Mouse (Mus musculus): Measurements from ENCODE around the gene Krtap16-1.

Gene Krtap16-1

DNA sequence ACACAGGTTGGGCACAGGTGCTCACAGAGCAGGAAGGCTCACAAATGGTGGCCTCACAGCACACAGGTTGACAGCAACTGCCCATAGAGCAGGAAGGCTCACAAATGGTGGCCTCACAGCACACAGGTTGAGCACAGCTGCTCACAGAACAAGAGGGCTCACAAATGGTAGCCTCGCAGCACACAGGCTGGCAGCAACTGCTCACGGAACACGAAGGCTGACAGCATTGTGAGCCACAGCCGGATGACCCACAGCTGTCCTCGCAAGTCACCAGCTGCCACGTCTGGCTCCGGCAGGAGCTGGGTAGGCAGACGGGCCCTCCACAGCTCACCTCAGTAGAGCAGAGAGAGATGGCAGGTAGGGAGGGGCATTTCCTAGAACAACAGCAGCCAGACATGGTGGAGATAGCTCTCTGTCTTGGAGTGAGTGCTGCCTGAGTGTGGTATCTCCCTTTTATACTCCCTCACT, at the start of gene Krtap16-1:
Krtap16-1 (minus strand) TSS at position 418 of the 468 bp plus-strand sequence.
- DNase-seq (ENCODE audit: low read depth, low spot score), result no peak

DNA sequence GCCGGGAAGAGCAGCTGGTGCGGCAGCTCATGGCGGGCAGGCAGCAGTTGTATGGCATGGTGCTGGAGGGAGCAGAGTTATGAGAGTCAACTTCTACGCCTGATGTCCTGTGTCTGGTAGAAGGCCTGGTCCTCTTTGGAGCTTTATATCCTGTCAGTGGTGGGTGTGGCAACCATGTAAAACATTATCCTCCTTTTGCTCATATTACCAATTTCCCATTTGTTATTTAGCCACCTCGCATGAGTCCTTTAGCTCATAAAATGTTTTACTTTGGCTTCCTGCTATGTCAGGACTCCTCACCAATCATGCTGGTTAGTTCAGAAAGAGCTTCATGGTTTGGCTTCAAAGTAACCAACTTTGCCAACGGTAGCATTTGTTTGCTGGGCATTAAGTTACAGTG, 43.4 kb upstream of the Krtap16-1 start, which contains the start of gene Krt33b:
Krt33b (minus strand) TSS at position 101 of the 400 bp plus-strand sequence.
- no peak for DNase-seq (ENCODE audit: low read depth, low spot score)

DNA sequence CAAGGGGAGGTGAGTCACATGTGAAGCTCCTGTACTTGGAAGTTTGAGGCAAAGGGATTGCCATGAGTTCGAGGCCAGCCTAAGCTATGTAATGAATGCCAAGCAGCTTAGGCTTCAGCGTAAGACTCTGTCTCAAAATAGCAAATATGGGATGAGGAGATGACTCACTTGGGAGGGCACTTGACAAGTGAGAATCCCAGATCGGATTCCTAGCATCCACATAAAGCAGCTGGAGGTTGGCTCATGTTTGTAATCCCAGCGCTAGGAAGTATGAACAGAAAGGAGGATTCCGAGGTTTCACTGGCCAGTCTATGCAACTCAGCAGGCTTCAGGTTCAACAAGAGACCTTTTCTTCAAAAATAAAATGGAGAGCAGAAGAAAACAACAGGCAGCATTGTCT, 35.0 kb upstream of the Krtap16-1 start:
- no peak for DNase-seq (ENCODE audit: low read depth, low spot score)

DNA sequence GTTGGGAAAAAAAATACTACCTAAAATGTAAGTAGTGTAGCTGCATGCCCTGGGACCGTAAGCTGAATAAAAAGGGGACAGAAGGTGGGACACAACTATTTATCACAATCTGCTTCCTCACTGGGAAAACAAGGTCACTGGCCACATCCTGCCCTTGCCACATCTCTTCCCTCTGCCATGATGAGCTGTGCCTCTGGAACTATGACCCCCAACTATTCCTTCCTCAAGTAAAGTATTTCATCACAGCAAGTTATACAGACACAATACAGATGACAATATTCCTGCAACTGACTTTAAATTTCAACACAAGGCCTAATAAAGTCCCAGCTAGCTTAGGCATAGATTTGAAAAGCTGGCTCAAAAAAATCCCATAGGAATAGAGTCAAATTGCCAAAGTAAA, 33.1 kb upstream of the Krtap16-1 start:
- no peak for DNase-seq (ENCODE audit: low read depth, low spot score)

DNA sequence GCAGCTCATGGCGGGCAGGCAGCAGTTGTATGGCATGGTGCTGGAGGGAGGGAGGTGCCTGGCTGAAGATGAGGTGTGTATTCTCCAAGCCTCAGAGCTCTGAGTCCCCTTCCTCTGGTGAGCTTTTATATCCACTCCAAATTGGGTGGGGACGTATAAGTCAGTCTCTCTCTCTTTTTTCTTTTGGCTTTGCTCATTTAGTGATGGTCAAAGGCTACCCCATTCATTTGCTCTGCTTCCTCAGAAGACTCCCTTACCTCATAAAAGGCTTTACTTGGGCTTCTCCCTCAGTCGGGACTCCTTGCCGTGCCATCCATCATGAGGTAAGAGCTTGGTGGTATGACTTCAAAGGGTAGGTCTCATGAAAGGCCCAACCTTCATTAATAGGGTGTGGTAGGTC, 29.7 kb upstream of the Krtap16-1 start, which contains the start of gene Krt33a:
Krt33a (minus strand) TSS at position 101 of the 400 bp plus-strand sequence.
- no peak for DNase-seq (ENCODE audit: low read depth, low spot score)

DNA sequence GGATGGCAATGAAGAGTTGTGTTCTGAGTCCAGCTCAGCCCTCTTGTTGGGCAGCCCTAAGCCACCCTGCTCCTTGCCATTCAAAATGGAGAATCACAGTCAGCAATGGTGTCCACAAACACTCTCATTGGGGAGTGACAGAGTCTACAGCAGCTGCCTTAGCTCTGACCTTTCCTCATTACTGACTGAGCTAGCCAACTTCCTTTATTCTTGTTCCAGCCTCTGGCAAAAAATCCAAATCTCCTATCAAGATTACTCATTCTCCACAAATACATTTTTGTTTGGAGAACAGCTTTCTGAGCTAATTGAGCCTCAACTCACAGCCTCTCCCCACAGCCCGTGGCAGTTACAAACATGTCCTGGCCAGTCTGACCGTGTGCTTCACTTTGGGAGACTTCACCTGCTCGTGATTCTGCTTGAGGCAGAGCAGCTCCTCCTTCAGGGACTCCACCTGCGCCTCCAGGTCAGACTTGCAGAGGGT, 27.3 kb upstream of the Krtap16-1 start:
- DNase-seq (ENCODE audit: low read depth, low spot score), result no peak

DNA sequence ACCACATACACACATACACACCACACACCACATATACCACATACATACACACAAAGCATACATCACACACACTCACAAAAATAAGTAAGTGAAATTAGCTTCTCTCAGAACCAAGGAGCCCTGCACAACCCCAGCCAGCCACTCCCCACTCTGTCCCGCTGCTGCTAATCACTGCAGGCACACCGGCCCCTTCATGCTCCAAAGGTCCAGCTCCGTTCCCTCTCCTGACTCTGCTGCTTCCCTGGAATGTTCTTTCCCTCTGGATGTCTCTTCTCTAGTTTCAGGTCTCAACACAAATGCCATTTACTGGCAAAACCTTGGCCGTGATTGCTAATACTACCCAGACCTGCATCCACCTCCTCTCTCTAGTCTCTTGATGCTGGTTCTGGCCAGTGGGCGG, 24.3 kb upstream of the Krtap16-1 start:
- DNase-seq (ENCODE audit: low read depth, low spot score), result no peak

DNA sequence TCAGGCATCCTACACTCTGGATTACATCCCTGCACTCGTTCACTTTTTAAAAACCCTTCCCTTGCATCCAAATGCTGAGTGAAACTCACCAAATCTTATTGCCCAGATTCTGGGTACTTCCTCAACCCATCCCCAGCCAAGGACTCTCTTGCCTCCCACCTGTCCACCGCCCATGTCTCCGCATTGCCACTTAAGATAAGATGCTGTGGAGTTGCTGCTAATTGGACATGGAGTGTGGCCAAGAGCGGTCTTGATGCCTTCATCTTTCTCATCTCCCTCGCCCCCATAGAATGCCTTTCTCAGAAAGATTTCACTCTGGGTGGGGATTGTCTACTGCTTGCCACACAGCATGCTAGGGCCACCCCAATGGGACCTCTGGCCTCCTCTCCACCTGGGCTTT, 21.9 kb upstream of the Krtap16-1 start:
- DNase-seq (ENCODE audit: low read depth, low spot score), result no peak

DNA sequence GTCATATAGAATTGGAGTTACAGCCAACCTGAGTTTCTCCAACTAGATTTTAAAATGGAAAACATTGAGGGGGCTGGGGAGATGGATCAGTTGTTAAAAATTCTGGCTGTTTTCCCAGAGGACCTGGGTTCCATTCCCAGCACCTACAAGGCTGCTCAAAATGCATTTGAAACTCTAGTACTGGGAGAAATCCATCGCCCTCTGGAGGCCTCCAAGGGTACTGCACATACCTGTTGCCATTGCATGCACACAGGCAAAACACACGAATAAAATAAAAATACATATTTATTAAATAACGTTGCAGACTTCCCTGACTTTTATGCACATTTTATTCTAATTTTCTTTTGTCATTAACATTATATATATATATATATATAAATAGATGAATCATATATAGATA, 20.2 kb upstream of the Krtap16-1 start:
- DNase-seq (ENCODE audit: low read depth, low spot score), result peak; percentile 52

DNA sequence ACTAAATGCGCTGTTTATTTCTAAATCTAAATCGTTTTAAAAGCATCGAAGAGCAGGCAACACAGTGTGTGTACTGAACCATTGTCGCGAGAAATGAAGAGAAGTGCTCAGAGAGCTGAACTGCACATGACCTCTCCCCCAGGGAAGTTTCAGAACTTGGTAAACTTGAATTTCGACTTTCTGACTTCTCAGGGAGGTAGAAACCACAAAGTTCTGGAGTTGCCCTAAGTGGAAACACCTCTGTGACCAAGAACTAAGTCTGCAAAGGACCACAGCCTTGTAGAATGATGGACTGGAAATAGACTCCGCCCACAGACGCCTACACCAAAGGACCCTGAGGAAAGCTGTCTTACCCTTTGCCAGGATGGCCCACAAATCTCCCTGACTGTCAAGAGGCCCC, 19.5 kb upstream of the Krtap16-1 start:
- no peak for DNase-seq (ENCODE audit: low read depth, low spot score)

DNA sequence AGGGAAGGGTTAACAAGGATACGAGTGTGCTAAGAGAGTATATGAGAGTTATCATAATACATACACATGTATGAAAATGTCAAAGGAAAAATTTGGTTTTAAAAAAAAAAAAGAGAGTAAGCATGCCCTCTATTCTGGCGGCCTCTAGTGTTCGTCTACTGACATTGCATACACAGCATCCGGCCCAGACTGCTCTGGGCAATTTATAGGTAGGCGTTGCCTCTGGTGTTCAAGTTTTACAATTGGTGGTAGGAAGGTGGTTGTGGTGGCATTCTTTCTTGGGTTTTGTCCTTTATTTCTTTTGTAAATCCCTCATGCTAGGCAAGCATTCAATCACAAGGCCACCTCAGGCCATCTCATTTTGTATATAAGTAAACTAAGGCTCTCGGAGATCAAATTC, 18.4 kb upstream of the Krtap16-1 start:
- DNase-seq (ENCODE audit: low read depth, low spot score), result peak; percentile 68

DNA sequence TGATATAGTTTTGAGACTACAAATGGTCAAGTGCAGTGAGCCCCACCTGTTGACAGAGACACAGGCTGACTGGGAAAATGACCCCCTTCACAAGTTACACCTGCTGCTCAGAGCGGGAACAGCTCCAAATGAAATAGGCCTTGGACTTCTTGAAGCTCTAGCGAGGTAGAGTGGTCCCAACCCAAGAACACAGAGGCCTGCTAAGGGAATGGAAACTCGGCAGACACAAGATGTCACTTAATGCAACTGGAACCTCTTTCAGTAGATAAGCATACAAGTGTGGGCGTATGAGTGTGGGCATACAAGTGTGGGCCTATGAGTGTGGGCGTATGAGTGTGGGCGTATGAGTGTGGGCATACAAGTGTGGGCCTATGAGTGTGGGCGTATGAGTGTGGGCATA, 12.7 kb upstream of the Krtap16-1 start:
- no peak for DNase-seq (ENCODE audit: low read depth, low spot score)

DNA sequence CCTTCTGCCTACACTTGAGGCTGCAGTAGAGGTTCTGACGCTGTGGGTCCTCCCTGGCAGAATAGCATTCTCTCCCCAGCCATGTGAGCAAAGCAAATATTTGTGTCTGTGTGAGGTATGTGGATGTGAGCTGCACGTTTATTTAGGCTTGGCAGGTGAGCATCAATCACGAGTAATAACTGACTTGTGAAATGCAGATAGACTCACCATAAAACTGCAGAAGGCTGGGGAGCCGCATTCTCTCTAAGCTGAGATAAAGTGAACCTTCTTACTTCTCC, 7.9 kb upstream of the Krtap16-1 start:
- no peak for DNase-seq (ENCODE audit: low read depth, low spot score)

DNA sequence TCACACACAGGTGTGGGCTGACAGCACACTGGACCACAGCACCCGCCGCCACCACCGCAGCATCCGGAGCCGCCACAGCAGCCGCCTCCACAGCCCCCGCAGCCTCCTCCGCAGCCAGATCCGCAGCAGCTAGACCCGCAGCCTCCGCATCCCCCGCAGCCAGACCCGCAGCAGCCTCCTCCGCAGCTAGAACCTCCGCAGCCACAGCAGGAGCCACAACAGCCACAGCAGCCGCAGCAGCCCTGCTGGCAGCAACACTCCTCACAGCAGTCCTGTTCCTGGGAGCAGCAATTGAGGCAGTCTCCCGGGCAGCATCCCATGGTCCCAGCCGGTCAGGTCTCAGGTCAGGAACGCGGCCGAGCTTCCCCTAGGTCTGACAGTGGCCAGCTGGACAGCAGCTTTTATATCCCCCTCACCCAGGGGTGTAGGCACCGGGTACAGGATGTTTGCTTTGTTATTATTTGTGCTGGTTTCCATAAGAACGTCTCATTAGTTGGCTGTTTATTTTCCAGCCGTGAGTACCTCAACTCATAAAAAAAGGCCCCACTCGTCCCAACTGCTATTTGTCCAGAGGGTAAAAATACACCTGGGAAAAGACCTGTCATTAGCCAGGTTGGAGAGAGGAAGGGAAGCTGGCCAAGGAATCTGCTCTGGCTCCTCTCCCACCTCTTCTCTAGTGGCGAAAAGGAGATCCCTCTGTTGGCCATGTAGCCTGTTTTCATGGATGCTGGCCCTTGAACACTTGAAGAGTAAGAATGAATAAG, 7.4 kb upstream of the Krtap16-1 start, which contains the start of gene Krtap17-1:
Krtap17-1 (minus strand) TSS at position 375 of the 764 bp plus-strand sequence.
- DNase-seq (ENCODE audit: low read depth, low spot score), result peak; percentile 17

DNA sequence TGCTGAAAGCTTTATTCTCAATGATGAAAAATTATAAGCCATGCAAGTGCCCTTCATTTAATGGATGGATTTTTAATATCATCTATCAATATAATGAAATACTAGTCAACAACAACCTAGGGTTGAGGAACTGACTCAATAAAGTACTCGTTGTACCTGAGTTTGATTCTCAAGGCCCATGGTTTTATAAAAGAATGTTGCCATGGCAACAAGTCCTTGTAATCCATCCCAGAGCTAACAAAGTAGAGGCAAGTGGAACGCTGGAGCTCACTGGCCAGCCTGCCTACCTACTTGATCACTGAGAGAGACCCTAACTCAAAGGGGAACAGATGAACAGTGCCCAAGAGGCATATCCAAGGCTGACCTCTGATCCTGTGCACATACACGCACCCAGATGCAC, 4.2 kb upstream of the Krtap16-1 start:
- DNase-seq (ENCODE audit: low read depth, low spot score), result no peak

DNA sequence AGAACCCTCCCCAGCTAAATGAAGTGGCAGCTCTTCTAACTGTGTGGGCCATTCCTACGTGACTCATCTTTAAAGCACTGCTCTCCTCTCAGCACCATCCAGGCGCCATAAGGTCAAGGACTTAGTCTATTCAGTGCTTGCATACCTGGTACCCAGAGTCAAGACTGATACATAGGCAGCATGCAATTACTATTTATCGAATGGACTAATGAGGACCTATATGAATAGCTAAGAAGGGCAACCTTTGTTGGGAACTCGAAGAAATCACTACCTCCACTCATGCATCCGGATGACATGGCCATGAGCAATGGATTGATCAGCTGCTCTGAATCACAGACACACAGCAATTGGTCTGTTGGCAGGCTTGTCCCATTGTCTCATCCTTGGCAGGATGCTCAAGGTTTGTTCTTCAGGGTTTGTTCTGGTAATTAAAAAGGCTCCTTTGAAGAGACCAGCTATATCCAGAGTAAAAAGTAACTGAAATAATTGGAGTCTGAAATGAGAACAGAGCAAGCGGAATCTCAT, 3.5 kb upstream of the Krtap16-1 start:
- no peak for DNase-seq (ENCODE audit: low read depth, low spot score)

DNA sequence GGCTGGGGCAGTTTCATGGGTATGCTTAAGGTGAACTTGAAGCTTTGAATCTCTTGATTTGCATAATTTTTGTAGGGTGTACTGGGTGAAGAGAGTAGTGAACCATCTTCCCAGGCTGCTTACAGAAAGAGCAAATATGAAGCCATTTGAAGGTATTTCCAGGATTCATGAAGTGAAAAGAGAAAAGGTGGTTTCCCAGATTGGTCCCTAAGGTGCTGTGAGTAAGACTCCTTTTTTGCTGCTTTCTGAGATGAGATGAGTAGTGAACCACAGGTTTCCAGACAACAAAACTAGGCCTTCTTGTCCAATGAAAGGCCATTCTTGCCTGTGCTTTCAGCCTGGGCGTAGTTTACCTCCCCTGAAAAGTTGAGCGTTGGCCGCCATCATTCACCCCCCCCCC, 2.1 kb upstream of the Krtap16-1 start:
- DNase-seq (ENCODE audit: low read depth, low spot score), result no peak

DNA sequence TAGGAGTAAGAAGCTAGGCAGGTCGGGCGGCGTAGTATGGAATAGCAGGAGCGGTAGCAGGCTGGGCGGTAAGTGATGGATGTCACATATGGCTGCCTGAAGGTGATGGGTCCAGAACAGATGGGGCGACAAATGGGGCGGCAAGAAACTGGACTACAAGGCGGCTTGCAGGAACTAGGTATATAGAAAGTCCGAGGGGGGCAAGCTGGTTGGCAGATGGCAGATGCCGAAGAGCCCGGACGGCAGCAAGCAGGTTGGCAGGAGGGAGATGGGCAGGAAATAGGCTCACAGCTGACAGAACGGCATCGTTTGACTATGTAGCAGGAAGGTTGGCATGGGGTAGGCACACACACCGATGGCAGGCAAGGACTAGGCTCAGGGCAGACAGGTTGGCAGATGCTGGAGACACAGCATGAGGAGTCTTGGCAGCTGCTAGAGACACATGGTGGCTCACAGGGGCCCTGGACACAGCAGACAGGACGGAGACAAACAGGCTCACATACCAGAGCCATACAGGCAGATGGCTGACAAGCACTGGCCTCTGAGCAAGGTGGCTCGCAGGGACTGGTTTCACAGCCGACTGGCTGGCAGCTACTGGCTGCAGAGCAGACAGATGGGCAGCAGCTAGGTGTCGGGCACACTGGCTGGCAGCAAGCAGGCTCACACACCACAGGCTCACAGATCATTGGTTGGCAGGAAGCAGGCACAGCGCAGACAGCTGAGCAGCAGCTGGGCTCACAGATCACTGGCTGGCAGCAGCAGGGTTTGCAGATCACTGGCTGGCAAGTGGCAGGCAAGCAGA, 905 bp downstream of the Krtap16-1 start:
- peak; percentile 22 for DNase-seq (ENCODE audit: low read depth, low spot score)

DNA sequence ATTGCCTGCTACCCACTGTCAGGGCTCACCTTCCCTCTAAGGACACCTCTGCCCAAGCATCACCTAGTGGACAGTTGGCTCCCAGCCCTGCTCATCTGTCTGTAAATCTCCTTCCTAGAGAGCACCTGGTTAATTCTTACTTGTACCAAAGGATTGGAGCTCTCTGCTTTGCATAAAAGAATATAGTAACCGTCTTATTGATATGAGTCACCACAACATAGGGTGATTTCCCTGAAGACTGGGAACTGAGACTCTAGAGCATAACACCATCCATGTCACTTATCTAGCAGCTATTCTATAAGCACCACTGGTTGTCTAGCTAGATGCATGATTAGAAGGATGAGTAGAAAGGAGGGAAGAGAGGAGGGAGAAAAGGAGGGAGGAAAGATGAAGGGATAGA, 3.0 kb downstream of the Krtap16-1 start:
- DNase-seq (ENCODE audit: low read depth, low spot score), result no peak

DNA sequence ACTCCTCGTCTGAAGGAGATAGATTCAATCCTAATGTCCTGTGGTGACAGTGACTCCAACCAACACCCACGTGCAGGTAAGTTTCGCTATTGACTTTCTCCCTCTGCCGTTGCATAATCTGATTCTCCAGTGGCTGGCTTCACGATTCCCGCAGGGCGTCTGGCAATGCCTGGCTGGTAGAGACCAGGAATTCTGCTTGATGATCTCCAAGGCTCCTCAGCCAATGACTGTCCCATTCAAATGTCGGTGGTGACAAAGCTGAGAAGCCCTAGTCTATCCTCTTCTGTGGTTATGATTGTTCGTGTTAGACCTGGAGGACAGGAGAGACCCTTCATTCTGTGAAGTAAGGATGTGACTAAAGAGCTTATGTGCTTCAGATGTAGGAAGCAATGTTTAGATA, 3.7 kb downstream of the Krtap16-1 start:
- DNase-seq (ENCODE audit: low read depth, low spot score), result no peak

DNA sequence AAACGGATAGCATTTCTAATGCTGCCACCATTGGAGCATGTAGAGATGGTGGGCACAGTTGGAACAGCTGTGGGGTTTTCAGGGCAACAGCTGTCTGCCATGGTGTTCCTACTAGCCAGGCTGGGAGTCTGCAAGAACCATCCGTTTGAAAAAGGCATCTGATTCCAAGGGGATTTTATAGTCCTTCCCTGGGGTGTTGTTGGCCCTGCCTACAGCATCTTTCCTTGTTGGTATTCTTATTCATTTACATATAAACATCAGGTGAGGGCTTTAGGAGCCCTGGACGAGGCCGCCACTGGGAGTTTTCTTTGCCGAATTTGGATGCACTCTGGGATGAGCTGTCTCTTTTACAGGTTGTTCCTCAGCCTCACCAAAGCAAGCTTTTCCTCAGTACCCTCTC, 7.4 kb downstream of the Krtap16-1 start, which contains the start of gene Krtap29-1:
Krtap29-1 (minus strand) TSS at position 101 of the 400 bp plus-strand sequence.
- no peak for DNase-seq (ENCODE audit: low read depth, low spot score)

DNA sequence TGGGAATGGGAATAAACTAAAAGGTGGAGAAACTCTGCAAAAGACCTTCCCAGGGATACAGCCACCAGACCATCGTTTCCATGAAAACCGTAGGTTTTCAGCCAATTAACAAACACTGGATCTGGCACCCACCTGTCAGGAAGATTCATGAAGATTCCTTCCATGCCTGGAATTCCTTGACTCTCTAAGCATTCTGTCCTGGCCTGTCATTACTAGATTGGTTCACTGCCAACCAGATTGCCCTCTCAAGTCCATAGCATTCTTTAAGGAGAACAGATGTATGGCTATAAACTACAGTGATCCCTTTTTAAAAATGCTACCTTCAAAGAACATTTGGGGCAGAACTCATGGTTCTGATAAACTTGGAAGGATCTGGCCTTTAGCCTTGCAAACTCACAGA, 20.4 kb downstream of the Krtap16-1 start:
- no peak for DNase-seq (ENCODE audit: low read depth, low spot score)
